Mouse (Mus musculus): ENCODE data around the gene Bola3.

DNA sequence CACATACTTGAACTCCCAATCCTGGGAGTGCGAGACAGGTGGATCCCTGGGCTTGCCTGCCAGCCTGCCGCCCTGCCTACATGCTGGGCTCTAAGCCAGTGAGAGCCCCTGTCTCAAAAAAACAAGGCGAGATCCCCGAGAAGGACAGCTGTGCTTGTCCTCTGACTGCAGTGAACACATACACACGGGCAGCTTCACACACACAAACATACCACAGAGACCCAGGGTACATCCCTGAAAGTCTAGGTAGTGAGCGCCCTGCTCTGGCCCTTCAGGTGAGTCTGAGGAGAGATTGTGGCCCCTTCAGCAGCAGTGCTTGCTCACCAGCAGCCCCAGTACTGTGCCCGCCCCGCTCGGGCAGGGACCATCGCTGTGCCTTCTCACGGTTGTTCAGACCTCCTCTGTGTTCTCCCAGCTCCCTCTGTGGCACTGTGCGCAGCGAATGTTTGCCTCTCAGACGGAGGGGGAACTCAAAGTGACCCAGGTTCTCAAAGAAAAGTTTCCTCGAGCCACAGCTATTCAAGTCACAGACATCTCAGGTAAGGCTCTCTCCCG lies 2.0 kb downstream of the Bola3 start:
- no peak for TF ChIP-seq POLR2A (IDR thresholded peaks at IDR 0.05; ENCODE audit: extremely low read depth, insufficient read depth, low read length)
- no peak for TF ChIP-seq CTCF (IDR thresholded peaks at IDR 0.05; ENCODE audit: extremely low read depth, insufficient read depth, low read length)
